Mouse (Mus musculus): ENCODE results near the gene Nek4.

Nek4 gene

GRCm38 (mm10) chr14:30951154-30951825 is at the start of gene Nek4:
Nek4 (plus strand) TSS chr14:30951377.
- peak; percentile 99 for DNase-seq (ENCODE audit: low spot score)

GRCm38 (mm10) chr14:30902628-30903027 is 48.5 kb upstream of the Nek4 start:
- no peak for DNase-seq (ENCODE audit: low spot score)

GRCm38 (mm10) chr14:30903036-30903435 is 48.1 kb upstream of the Nek4 start:
- DNase-seq (ENCODE audit: low spot score), result no peak

- no peak for DNase-seq (ENCODE audit: low spot score)
Measured at GRCm38 (mm10) chr14:30904307-30904706, 46.9 kb upstream of the Nek4 start.

GRCm38 (mm10) chr14:30906001-30906400 is 45.2 kb upstream of the Nek4 start:
- DNase-seq (ENCODE audit: low spot score), result no peak

- no peak for DNase-seq (ENCODE audit: low spot score)
Measured at GRCm38 (mm10) chr14:30907814-30908265, 43.3 kb upstream of the Nek4 start.

- no peak for DNase-seq (ENCODE audit: low spot score)
Measured at GRCm38 (mm10) chr14:30911141-30911540, 40.0 kb upstream of the Nek4 start.

- DNase-seq (ENCODE audit: low spot score), result no peak
Measured at GRCm38 (mm10) chr14:30912641-30913040, 38.5 kb upstream of the Nek4 start.

- DNase-seq (ENCODE audit: low spot score), result no peak
Measured at GRCm38 (mm10) chr14:30913404-30913803, 37.8 kb upstream of the Nek4 start.

GRCm38 (mm10) chr14:30916516-30916915 is 34.7 kb upstream of the Nek4 start:
- DNase-seq (ENCODE audit: low spot score), result no peak

- DNase-seq (ENCODE audit: low spot score), result peak; percentile 7
Measured at GRCm38 (mm10) chr14:30922053-30922670, 29.0 kb upstream of the Nek4 start.

GRCm38 (mm10) chr14:30923375-30924105 is 27.6 kb upstream of the Nek4 start, which contains the start of gene Itih3:
Itih3 (minus strand) TSS chr14:30923760.
- no peak for DNase-seq (ENCODE audit: low spot score)

- DNase-seq (ENCODE audit: low spot score), result no peak
Measured at GRCm38 (mm10) chr14:30925492-30925891, 25.7 kb upstream of the Nek4 start.

GRCm38 (mm10) chr14:30930386-30930785 is 20.8 kb upstream of the Nek4 start:
- DNase-seq (ENCODE audit: low spot score), result no peak

GRCm38 (mm10) chr14:30933351-30933750 is 17.8 kb upstream of the Nek4 start:
- DNase-seq (ENCODE audit: low spot score), result no peak

- DNase-seq (ENCODE audit: low spot score), result no peak
Measured at GRCm38 (mm10) chr14:30942254-30942653, 8.9 kb upstream of the Nek4 start.

- DNase-seq (ENCODE audit: low spot score), result no peak
Measured at GRCm38 (mm10) chr14:30943038-30943437, 8.1 kb upstream of the Nek4 start, which contains the start of gene Itih1. Itih1 (minus strand) TSS chr14:30943289.

- DNase-seq (ENCODE audit: low spot score), result peak; percentile 72
Measured at GRCm38 (mm10) chr14:30943860-30944674, 7.1 kb upstream of the Nek4 start.

- DNase-seq (ENCODE audit: low spot score), result no peak
Measured at GRCm38 (mm10) chr14:30944745-30945144, 6.4 kb upstream of the Nek4 start.

GRCm38 (mm10) chr14:30949986-30950385 is 1.2 kb upstream of the Nek4 start:
- no peak for DNase-seq (ENCODE audit: low spot score)

GRCm38 (mm10) chr14:30958517-30958916 is 7.3 kb downstream of the Nek4 start:
- no peak for DNase-seq (ENCODE audit: low spot score)

- DNase-seq (ENCODE audit: low spot score), result no peak
Measured at GRCm38 (mm10) chr14:30959031-30959430, 7.9 kb downstream of the Nek4 start.

Measured in retina, embryonic 14.5 days (tissue).